Mouse (Mus musculus) intestine, postnatal 0 days (tissue): ENCODE results near the gene Col24a1. TPM values are rescaled to one million over a fixed set of nuclear protein-coding genes. Genes with fewer than 3 reads are reported as not detected.

ENCODE experiments used
- ATAC-seq: fragments of 200-750 bp; cut with Nextera tagmentation; 2 replicates; pipeline ENCODE4 v1.8.0; 2017; ENCODE audit warnings: mild to moderate bottlenecking, moderate TSS enrichment, moderate library complexity
- H3K27ac ChIP-seq: fragments of 300-500 bp; sonication (generic); 2 replicates; pipeline ENCODE4 v1.5.1; 2014; ENCODE audit warnings: mild to moderate bottlenecking, low read depth, low read length, moderate library complexity
- H3K27me3 ChIP-seq: fragments of 300-500 bp; sonication (generic); replicated peaks from 2 replicates; pipeline ENCODE4 v1.6.1; 2014; ENCODE audit warnings: low read length, mixed read lengths; ENCODE audit not compliant: control insufficient read depth, insufficient read depth
- H3K36me3 ChIP-seq: fragments of 300-500 bp; sonication (generic); 2 replicates; pipeline ENCODE4 v1.6.1; 2014; ENCODE audit warnings: mild to moderate bottlenecking, moderate library complexity; ENCODE audit not compliant: control insufficient read depth, insufficient read depth
- H3K4me1 ChIP-seq: fragments of 300-500 bp; sonication (generic); replicated peaks from 2 replicates; pipeline ENCODE4 v1.6.1; 2014; ENCODE audit warnings: antibody characterized with exemption, low read length, mixed read lengths; ENCODE audit not compliant: control insufficient read depth, insufficient read depth
- H3K4me2 ChIP-seq: fragments of 300-500 bp; sonication (generic); replicated peaks from 2 replicates; pipeline ENCODE4 v1.6.1; 2014; ENCODE audit warnings: low read depth, mild to moderate bottlenecking, moderate library complexity
- H3K4me3 ChIP-seq: fragments of 300-500 bp; sonication (generic); 2 replicates; pipeline ENCODE4 v1.5.1; 2014; ENCODE audit warnings: low read depth, low read length
- H3K9ac ChIP-seq: fragments of 300-500 bp; sonication (generic); 2 replicates; pipeline ENCODE4 v1.6.1; 2014; ENCODE audit warnings: mild to moderate bottlenecking, low read depth, low read length
- H3K9me3 ChIP-seq: fragments of 300-500 bp; sonication (generic); 2 replicates; pipeline ENCODE4 v1.6.1; 2016; ENCODE audit warnings: mixed run types; ENCODE audit not compliant: control insufficient read depth
- CTCF ChIP-seq: sonication (generic); IDR thresholded peaks from 2 replicates; pipeline ENCODE4 v1.5.1; 2016; ENCODE audit warnings: low read depth, mild to moderate bottlenecking, control low read depth, antibody characterized with exemption, moderate library complexity
- WGBS: fragments of 180-500 bp; shearing (Covaris S2); extraction: QIAGEN DNeasy Blood & Tissue Kit; methylation state at CpG from one replicate; pipeline ENCODE4 v1.1.7; 2014; 5-methylcytosine and 5-hydroxymethylcytosine counted together
- polyA plus RNA-seq: library from polyadenylated mRNA; unstranded; fragments of >200 nt; fragmentation: Nextera tagmentation; extraction: Ambion mirVana; gene quantifications from 2 replicates; pipeline ENCODE4 v1.2.1, GENCODE M21; 2015

Col24a1 gene
- polyA plus RNA-seq, 1 experiment from 2014 or later: 1.9 TPM

DNA sequence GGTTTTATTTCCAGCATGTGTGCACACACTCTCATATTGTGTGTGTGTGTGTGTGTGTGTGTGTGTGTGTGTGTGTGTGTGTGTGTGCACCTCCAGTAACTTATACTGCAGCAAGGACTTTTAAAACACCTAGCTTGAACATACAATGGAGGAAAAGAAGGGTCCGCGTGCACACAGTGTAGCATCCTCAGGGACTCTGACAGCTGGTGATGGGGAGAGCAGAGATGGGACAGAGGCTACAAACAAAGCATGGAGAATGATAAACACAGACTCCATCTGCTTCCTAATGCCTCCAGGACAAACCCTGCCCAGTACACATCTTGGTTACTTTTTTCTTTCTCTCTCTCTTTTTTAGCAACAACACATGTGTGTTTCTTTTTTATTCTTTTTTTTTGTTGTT, 171.5 kb downstream of the Col24a1 start:
- Histone ChIP-seq H3K27me3 (no peaks in the 10 kb centered on the region), H3K9ac (no peak overlapping the region), H3K36me3 (no peaks in the 10 kb centered on the region), H3K27ac (no peak overlapping the region), H3K4me2 (no peak overlapping the region), H3K9me3 (no peaks in the 10 kb centered on the region), H3K4me3 (no peak overlapping the region), H3K4me1 (no peaks in the 10 kb centered on the region)
- TF ChIP-seq CTCF: no peak
- ATAC-seq: no peak
- WGBS: 65% methylated on average over 2 of the region's 2 CpGs

DNA sequence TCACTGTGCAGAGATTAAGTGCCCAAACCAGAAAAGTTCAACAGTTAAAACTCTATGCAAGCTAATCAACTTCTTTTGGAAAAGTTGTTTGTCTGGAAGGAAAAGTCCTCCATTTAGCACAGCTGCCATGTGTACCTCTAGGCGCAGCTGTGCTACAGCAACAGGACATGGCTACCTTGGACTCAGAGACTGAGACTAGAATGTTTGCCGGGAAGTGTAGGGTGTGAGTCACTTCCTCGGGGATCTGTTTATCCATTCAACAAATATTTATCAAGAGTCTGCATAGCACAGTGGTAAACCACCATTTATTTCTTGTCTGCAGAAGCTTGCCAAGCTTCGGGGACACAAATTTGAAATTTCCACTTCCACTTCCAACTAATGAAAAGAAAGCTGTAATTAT, 178.8 kb downstream of the Col24a1 start:
- H3K4me3 ChIP-seq: no peak overlapping the region
- no peaks in the 10 kb centered on the region for H3K4me1 ChIP-seq
- no peak overlapping the region for H3K4me2 ChIP-seq
- no peaks in the 10 kb centered on the region for H3K9me3 ChIP-seq
- no peak overlapping the region for H3K9ac ChIP-seq
- no peak for TF ChIP-seq CTCF
- H3K36me3 ChIP-seq: no peaks in the 10 kb centered on the region
- no peak overlapping the region for H3K27ac ChIP-seq
- no peaks in the 10 kb centered on the region for H3K27me3 ChIP-seq
- no peak for ATAC-seq
- WGBS: 30% methylated on average over 4 of the region's 4 CpGs

DNA sequence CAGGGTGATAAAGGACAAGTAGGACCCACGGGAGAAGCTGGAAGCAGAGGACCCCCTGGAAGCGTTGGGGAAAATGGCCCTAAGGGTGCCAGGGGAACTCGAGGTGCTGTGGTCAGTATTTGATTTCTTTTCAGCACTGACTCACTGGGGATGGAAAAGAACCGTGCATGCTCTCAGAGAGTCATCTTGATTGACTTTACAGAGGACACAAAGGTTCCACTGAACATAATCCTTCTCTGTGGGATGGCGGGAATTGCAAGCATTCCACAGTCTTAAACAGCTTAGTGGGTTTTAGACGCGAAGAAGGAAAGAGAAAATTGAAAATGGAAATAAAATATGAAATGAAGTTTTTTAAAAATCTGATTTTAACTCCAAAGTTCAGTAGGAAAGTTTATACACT, 181.9 kb downstream of the Col24a1 start:
- Histone ChIP-seq H3K27ac (no peak overlapping the region), H3K9me3 (no peaks in the 10 kb centered on the region), H3K4me2 (no peak overlapping the region), H3K4me1 (no peaks in the 10 kb centered on the region), H3K9ac (no peak overlapping the region), H3K27me3 (no peaks in the 10 kb centered on the region), H3K4me3 (no peak overlapping the region), H3K36me3 (no peaks in the 10 kb centered on the region)
- no peak for ATAC-seq
- TF ChIP-seq CTCF: no peak
- WGBS: 80% methylated on average over 7 of the region's 7 CpGs

DNA sequence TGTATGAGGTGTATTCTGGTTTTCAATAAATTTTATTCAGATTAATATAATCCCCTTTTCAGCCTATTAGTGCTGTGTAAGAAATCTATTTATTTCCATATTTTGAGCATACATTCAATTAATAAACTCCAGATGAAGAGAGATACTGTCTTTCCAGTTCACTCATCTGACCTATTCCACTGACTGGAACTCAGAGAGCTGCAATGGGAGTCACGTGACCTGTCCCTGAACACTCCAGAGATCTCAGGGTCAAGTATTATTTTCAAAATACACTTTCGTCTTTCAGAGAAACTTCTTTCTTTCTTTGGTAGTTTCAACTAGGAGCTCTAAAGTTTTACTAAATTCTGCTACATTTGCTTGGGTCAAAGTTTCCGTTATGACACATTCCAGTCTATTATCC, 184.4 kb downstream of the Col24a1 start:
- no peak for TF ChIP-seq CTCF
- ATAC-seq: no peak
- 87% methylated on average over 3 of the region's 3 CpGs for WGBS

DNA sequence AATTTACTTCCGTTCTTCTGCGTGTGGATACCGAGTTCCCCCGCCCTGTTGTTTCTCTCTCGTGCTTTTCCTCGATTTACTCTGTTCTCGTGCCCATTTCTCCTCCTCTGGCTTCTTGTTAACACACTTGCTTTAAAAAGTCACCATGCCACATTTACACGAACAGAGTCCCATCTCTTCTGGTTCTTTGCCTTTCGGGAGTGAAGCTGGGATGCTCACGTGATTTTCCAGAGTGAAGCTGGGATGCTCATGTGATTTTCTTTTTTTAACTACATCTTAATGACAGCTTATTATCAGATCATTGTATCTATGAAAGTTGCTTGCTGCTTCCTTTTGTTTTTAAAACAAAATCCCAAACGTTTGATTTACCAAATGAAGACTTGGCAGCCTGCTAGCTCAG, 184.8 kb downstream of the Col24a1 start:
- Histone ChIP-seq H3K27me3 (no peaks in the 10 kb centered on the region), H3K4me1 (no peaks in the 10 kb centered on the region), H3K36me3 (no peaks in the 10 kb centered on the region), H3K9ac (no peak overlapping the region), H3K4me2 (no peak overlapping the region), H3K27ac (no peak overlapping the region), H3K9me3 (no peaks in the 10 kb centered on the region), H3K4me3 (no peak overlapping the region)
- 76% methylated on average over 11 of the region's 11 CpGs for WGBS
- ATAC-seq: no peak
- TF ChIP-seq CTCF: no peak

More for the DNA sequence above, 184.4 kb downstream of the Col24a1 start:
- Histone ChIP-seq H3K36me3 (no peaks in the 10 kb centered on the region), H3K9ac (no peak overlapping the region), H3K4me1 (no peaks in the 10 kb centered on the region), H3K27me3 (no peaks in the 10 kb centered on the region), H3K4me3 (no peak overlapping the region), H3K4me2 (no peak overlapping the region), H3K27ac (no peak overlapping the region), H3K9me3 (no peaks in the 10 kb centered on the region)

DNA sequence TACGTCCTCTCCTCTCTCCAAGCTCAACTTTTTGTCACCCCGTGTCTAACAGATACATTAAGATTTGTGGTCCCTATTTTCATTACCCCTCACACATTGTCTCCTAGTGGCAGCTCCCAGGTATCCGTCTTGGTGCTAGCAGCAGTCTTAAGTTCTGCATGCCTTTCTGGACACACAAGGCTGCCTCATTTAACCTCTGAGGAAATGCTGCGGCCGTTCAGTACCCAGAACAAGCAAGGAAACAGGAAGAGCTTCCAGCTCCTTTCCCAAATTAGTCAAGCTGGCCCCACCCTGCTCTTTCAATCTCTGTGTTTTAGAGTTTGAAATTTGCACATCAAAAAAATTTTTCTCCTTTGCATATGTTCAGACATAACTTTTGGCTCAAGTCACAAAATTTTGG, 186.2 kb downstream of the Col24a1 start:
- no peak for ATAC-seq
- Histone ChIP-seq H3K27me3 (no peaks in the 10 kb centered on the region), H3K4me2 (no peak overlapping the region), H3K4me1 (no peaks in the 10 kb centered on the region), H3K4me3 (no peak overlapping the region), H3K9ac (no peak overlapping the region), H3K36me3 (no peaks in the 10 kb centered on the region), H3K27ac (no peak overlapping the region), H3K9me3 (no peaks in the 10 kb centered on the region)
- WGBS: 60% methylated on average over 5 of the region's 5 CpGs
- TF ChIP-seq CTCF: no peak

DNA sequence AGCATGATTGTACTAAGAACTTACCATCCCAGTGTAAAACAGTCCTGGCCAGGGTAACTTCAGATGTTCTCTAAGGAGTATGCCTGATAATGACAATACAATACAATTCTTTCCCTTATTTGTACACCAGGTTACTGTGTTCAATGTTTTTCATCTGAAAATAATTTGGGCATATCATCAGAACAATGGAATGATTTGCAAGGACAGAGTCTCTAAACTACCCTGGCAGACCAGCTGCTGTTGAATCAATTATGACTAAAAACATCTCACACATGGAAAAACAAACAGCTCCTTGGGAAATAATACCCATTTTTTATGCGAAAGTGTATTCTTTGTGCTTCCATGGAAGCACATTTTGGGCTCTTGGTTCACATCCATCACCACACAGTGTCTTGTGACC, 198.0 kb downstream of the Col24a1 start:
- no peak overlapping the region for H3K9ac ChIP-seq
- TF ChIP-seq CTCF: no peak
- no peaks in the 10 kb centered on the region for H3K4me1 ChIP-seq
- H3K27ac ChIP-seq: no peak overlapping the region
- H3K9me3 ChIP-seq: no peaks in the 10 kb centered on the region
- 89% methylated on average over 1 of the region's 1 CpGs for WGBS
- H3K4me2 ChIP-seq: no peak overlapping the region
- H3K4me3 ChIP-seq: no peak overlapping the region
- H3K36me3 ChIP-seq: no peaks in the 10 kb centered on the region
- no peaks in the 10 kb centered on the region for H3K27me3 ChIP-seq
- no peak for ATAC-seq
